Mouse (Mus musculus) erythroblast, embryonic 14.5 days (primary cell): ENCODE measurements around the gene Kcng1.

Experiments used
- GATA1 ChIP-seq: IDR thresholded peaks from 2 replicates; pipeline ENCODE4 v1.6.1; 2012; ENCODE audit warnings: low read length, inconsistent platforms, mixed read lengths
- TAL1 ChIP-seq: IDR thresholded peaks from 3 replicates; pipeline ENCODE4 v1.6.1; 2012; ENCODE audit warnings: low read length, inconsistent platforms, mixed read lengths

GRCm38 (mm10) chr2:168273387-168273786 lies 8.1 kb downstream of the Kcng1 start:
- TF ChIP-seq GATA1 (no peak), TAL1 (no peak)
